In genomic region chr10:94014200-94014599, GRCm38 (mm10) we compare ENCODE assay signal across 20 mouse cellular contexts. TPM values are rescaled to one million over a fixed set of nuclear protein-coding genes. Genes with fewer than 3 reads are reported as not detected.
DNase-seq lines count a peak whose midpoint lies in the region; ATAC-seq and TF ChIP-seq lines count a peak whose summit lies in the region.
"Had no signal": no experiment of that assay in that cellular context is flagged by ENCODE, and none has a peak within 500 bp of the region (broad histone marks: within the 10 kb centered on the region; RNA-seq: fewer than 3 reads in every experiment).

No protein-coding gene starts in this region.

- ATAC-seq in hindbrain, postnatal 0 days = no peak
- ATAC-seq in hindbrain, embryonic 12.5 days (ENCODE audit: low FRiP score) = no peak
- peak; percentile 43; the same call in 1 of the 2 replicates for ATAC-seq in embryonic facial prominence, embryonic 15.5 days (ENCODE audit: insufficient number of reproducible peaks, low FRiP score, low TSS enrichment, low read depth)
- ATAC-seq: inflammation-experienced regulatory T-cells, adult 6 months had no signal

- no peaks in the 10 kb centered on the region for H3K4me1 ChIP-seq in hindbrain, postnatal 0 days (ENCODE audit: insufficient read depth, low read length)
- H3K4me1 ChIP-seq in hindbrain, embryonic 12.5 days = 0 out of 2 replicates have a peak, but pooled peaks cover 2% of the 10 kb centered on the region
- H3K4me1 ChIP-seq in embryonic facial prominence, embryonic 15.5 days = peaks cover 4% of the 10 kb centered on the region
- H3K4me1 ChIP-seq: forebrain, embryonic 10.5 days had no signal

- WGBS in hindbrain, postnatal 0 days = 74% methylated on average over 4 of the region's 4 CpGs
- WGBS in hindbrain, embryonic 12.5 days = 77% methylated on average over 4 of the region's 4 CpGs
- WGBS in embryonic facial prominence, embryonic 15.5 days = 46% methylated on average over 4 of the region's 4 CpGs

- TF ChIP-seq CTCF in hindbrain, postnatal 0 days (IDR thresholded peaks at IDR 0.05; ENCODE audit: low read depth) = no peak

- peak; percentile 9 for DNase-seq in hindbrain, postnatal 0 days (ENCODE audit: low spot score)
- peak; percentile 39 for DNase-seq in NIH3T3 (ENCODE audit: low read depth)
- DNase-seq in kidney, postnatal 36 days = peak; percentile 15 to 27
- DNase-seq in natural killer cell, adult 2 months (ENCODE audit: low spot score in 2 of 2) = no peak
- no peak for DNase-seq in spleen, adult 18-20 months
- no peak for DNase-seq in adrenal gland, postnatal 10 days
- DNase-seq: cerebellum, adult 11-12 months; cerebellum, postnatal 25 days; gastrocnemius, postnatal 36 days; heart, postnatal 36 days; lung, postnatal 10 days; right cerebral cortex, postnatal 25 days; thymus, postnatal 14 days had no signal

- H3K36me3 ChIP-seq in hindbrain, postnatal 0 days (ENCODE audit: insufficient read depth, low read length) = no peaks in the 10 kb centered on the region
- no peaks in the 10 kb centered on the region for H3K36me3 ChIP-seq in hindbrain, embryonic 12.5 days
- no peaks in the 10 kb centered on the region for H3K36me3 ChIP-seq in embryonic facial prominence, embryonic 15.5 days
- H3K36me3 ChIP-seq: liver, embryonic 15.5 days had no signal

- H3K4me2 ChIP-seq in hindbrain, postnatal 0 days (ENCODE audit: low read depth, low read length) = no peak overlapping the region
- H3K4me2 ChIP-seq in hindbrain, embryonic 12.5 days (replicated peaks) = no peak overlapping the region
- no peak overlapping the region for H3K4me2 ChIP-seq in embryonic facial prominence, embryonic 15.5 days (replicated peaks)
- H3K4me2 ChIP-seq: heart, embryonic 13.5 days; limb, embryonic 13.5 days; liver, embryonic 15.5 days had no signal

- H3K27me3 ChIP-seq in hindbrain, postnatal 0 days (ENCODE audit: insufficient read depth, low read length) = no peaks in the 10 kb centered on the region
- H3K27me3 ChIP-seq in hindbrain, embryonic 12.5 days = no peaks in the 10 kb centered on the region
- H3K27me3 ChIP-seq in embryonic facial prominence, embryonic 15.5 days = no peaks in the 10 kb centered on the region
- H3K27me3 ChIP-seq: heart, embryonic 13.5 days; limb, embryonic 13.5 days; liver, embryonic 15.5 days had no signal

- H3K4me3 ChIP-seq in hindbrain, postnatal 0 days (ENCODE audit: low read length) = no peak overlapping the region
- H3K4me3 ChIP-seq in hindbrain, embryonic 12.5 days = no peak overlapping the region
- no peak overlapping the region for H3K4me3 ChIP-seq in embryonic facial prominence, embryonic 15.5 days (replicated peaks)
- H3K4me3 ChIP-seq: forebrain, embryonic 10.5 days; heart, embryonic 13.5 days; limb, embryonic 13.5 days; liver, embryonic 15.5 days had no signal

- no peaks in the 10 kb centered on the region for H3K9me3 ChIP-seq in hindbrain, postnatal 0 days (ENCODE audit: low read length)
- H3K9me3 ChIP-seq in hindbrain, embryonic 12.5 days (replicated peaks) = no peaks in the 10 kb centered on the region
- no peaks in the 10 kb centered on the region for H3K9me3 ChIP-seq in embryonic facial prominence, embryonic 15.5 days (replicated peaks)
- H3K9me3 ChIP-seq: forebrain, embryonic 10.5 days; heart, embryonic 13.5 days; limb, embryonic 13.5 days; liver, embryonic 15.5 days had no signal

- no peak overlapping the region for H3K27ac ChIP-seq in hindbrain, postnatal 0 days
- H3K27ac ChIP-seq in hindbrain, embryonic 12.5 days = no peak overlapping the region
- H3K27ac ChIP-seq in embryonic facial prominence, embryonic 15.5 days (replicated peaks) = peak overlapping the region; percentile 2; the same call in 1 of the 2 replicates
- H3K27ac ChIP-seq: forebrain, embryonic 10.5 days; heart, embryonic 13.5 days; liver, embryonic 15.5 days had no signal

- no peak overlapping the region for H3K9ac ChIP-seq in hindbrain, postnatal 0 days (replicated peaks; ENCODE audit: low read length)
- H3K9ac ChIP-seq in hindbrain, embryonic 12.5 days = no peak overlapping the region
- no peak overlapping the region for H3K9ac ChIP-seq in embryonic facial prominence, embryonic 15.5 days
- H3K9ac ChIP-seq: heart, embryonic 13.5 days; limb, embryonic 13.5 days; liver, embryonic 15.5 days had no signal

RNA-seq across cellular contexts. Expression of gene Vezt, which starts 21.4 kb away (rescaled TPM):
- total RNA-seq in hindbrain, postnatal 0 days (2014; rRNA removed) = 38.6 and 51.6 TPM in 2 replicates
- polyA plus RNA-seq in hindbrain, postnatal 0 days (2015; fragmentation: Nextera tagmentation; extraction: Ambion mirVana) = 33.3 and 34.4 TPM in 2 replicates
- polyA plus RNA-seq in hindbrain, embryonic 12.5 days (2016; fragmentation: Nextera tagmentation; extraction: Ambion mirVana) = 58.1 and 69.1 TPM in 2 replicates
- polyA plus RNA-seq in embryonic facial prominence, embryonic 15.5 days (2015; fragmentation: Nextera tagmentation; extraction: Ambion mirVana) = 25.0 and 29.6 TPM in 2 replicates
- total RNA-seq in adrenal gland, postnatal 10 days (2021) = 10 to 100 TPM; 24.9 to 27.7 TPM

RNA-seq across cellular contexts. Expression of gene Fgd6, which starts 21.6 kb away (rescaled TPM):
- 4.7 and 5.2 TPM in 2 replicates for total RNA-seq in hindbrain, postnatal 0 days (2014; rRNA removed)
- 1.9 and 2.0 TPM in 2 replicates for polyA plus RNA-seq in hindbrain, postnatal 0 days (2015; fragmentation: Nextera tagmentation; extraction: Ambion mirVana)
- 5.2 TPM in 2 replicates for polyA plus RNA-seq in hindbrain, embryonic 12.5 days (2016; fragmentation: Nextera tagmentation; extraction: Ambion mirVana)
- 2.4 and 2.6 TPM in 2 replicates for polyA plus RNA-seq in embryonic facial prominence, embryonic 15.5 days (2015; fragmentation: Nextera tagmentation; extraction: Ambion mirVana)
- 1 to 10 TPM; 6.0 to 8.1 TPM for total RNA-seq in adrenal gland, postnatal 10 days (2021)

Comparison
In these comparisons a context has a peak if more than half of its experiments do, and no peak if none do; other contexts are left out.
1. DNase-seq: peak in hindbrain, postnatal 0 days (single experiment), NIH3T3 (single experiment) and kidney, postnatal 36 days (2 of 2); none in natural killer cell, adult 2 months (0 of 2), spleen, adult 18-20 months (0 of 2) and adrenal gland, postnatal 10 days (single experiment).